Mouse (Mus musculus): ENCODE measurements around the gene Snrpa. TPM values are rescaled to one million over a fixed set of nuclear protein-coding genes. Genes with fewer than 3 reads are reported as not detected.

Snrpa gene
- polyA plus RNA-seq, 1 experiment from 2014 or later, result 396 TPM

GRCm38 (mm10) chr7:27231693-27232331, 35.7 kb upstream of the Snrpa start:
- Histone ChIP-seq H3K36me3 (ENCODE audit: control insufficient read depth, insufficient read depth, low read length) (no peaks in the 10 kb centered on the region), H3K27me3 (ENCODE audit: control insufficient read depth, insufficient read depth, low read length) (no peaks in the 10 kb centered on the region), H3K27ac (replicated peaks; ENCODE audit: low read depth, low read length) (no peak overlapping the region), H3K9ac (ENCODE audit: low read length) (no peak overlapping the region), H3K4me2 (ENCODE audit: low read depth, severe bottlenecking) (no peak overlapping the region), H3K9me3 (ENCODE audit: control insufficient read depth, low read length) (no peaks in the 10 kb centered on the region), H3K4me3 (ENCODE audit: low read depth, low read length) (no peak overlapping the region), H3K4me1 (ENCODE audit: control insufficient read depth, insufficient read depth, low read length) (peaks cover 13% of the 10 kb centered on the region)
- ATAC-seq (ENCODE audit: insufficient number of reproducible peaks, low FRiP score, low TSS enrichment, low read depth) (no peak), DNase-seq (ENCODE audit: low spot score) (no peak)
- 77% methylated on average over 7 of the region's 7 CpGs for WGBS

- H3K4me1 ChIP-seq (ENCODE audit: control insufficient read depth, insufficient read depth, low read length), result peaks cover 19% of the 10 kb centered on the region
These were observed 34.7 kb upstream of the Snrpa start for GRCm38 (mm10) chr7:27230781-27231180.

GRCm38 (mm10) chr7:27228865-27229264, 32.8 kb upstream of the Snrpa start:
- no peaks in the 10 kb centered on the region for H3K27me3 ChIP-seq (ENCODE audit: control insufficient read depth, insufficient read depth, low read length)
- H3K27ac ChIP-seq (replicated peaks; ENCODE audit: low read depth, low read length), result peak overlapping the region; percentile 48
- peaks cover 20% of the 10 kb centered on the region for H3K4me1 ChIP-seq (ENCODE audit: control insufficient read depth, insufficient read depth, low read length)
- peak overlapping the region; percentile 78 for H3K9ac ChIP-seq (ENCODE audit: low read length)
- DNase-seq (ENCODE audit: low spot score), result no peak
- ATAC-seq (ENCODE audit: insufficient number of reproducible peaks, low FRiP score, low TSS enrichment, low read depth), result no peak
- WGBS, result 18% methylated on average over 6 of the region's 6 CpGs
- peak overlapping the region; percentile 80 for H3K4me2 ChIP-seq (ENCODE audit: low read depth, severe bottlenecking)
- H3K4me3 ChIP-seq (ENCODE audit: low read depth, low read length), result peak overlapping the region; percentile 83
- no peaks in the 10 kb centered on the region for H3K9me3 ChIP-seq (ENCODE audit: control insufficient read depth, low read length)
- no peaks in the 10 kb centered on the region for H3K36me3 ChIP-seq (ENCODE audit: control insufficient read depth, insufficient read depth, low read length)

More at GRCm38 (mm10) chr7:27230781-27231180, 34.7 kb upstream of the Snrpa start:
- no peaks in the 10 kb centered on the region for H3K36me3 ChIP-seq (ENCODE audit: control insufficient read depth, insufficient read depth, low read length)
- ATAC-seq (ENCODE audit: insufficient number of reproducible peaks, low FRiP score, low TSS enrichment, low read depth) (no peak), DNase-seq (ENCODE audit: low spot score) (no peak)
- H3K27me3 ChIP-seq (ENCODE audit: control insufficient read depth, insufficient read depth, low read length), result no peaks in the 10 kb centered on the region
- no peak overlapping the region for H3K27ac ChIP-seq (replicated peaks; ENCODE audit: low read depth, low read length)
- 78% methylated on average over 4 of the region's 4 CpGs for WGBS
- H3K4me3 ChIP-seq (ENCODE audit: low read depth, low read length), result no peak overlapping the region
- H3K9me3 ChIP-seq (ENCODE audit: control insufficient read depth, low read length), result no peaks in the 10 kb centered on the region
- H3K9ac ChIP-seq (ENCODE audit: low read length), result no peak overlapping the region
- H3K4me2 ChIP-seq (ENCODE audit: low read depth, severe bottlenecking), result no peak overlapping the region

GRCm38 (mm10) chr7:27228281-27228821, 32.3 kb upstream of the Snrpa start, which contains the start of gene Itpkc:
Itpkc (minus strand) TSS chr7:27228661.
- peak; percentile 97 for DNase-seq (ENCODE audit: low spot score)
- H3K36me3 ChIP-seq (ENCODE audit: control insufficient read depth, insufficient read depth, low read length), result no peaks in the 10 kb centered on the region
- no peaks in the 10 kb centered on the region for H3K27me3 ChIP-seq (ENCODE audit: control insufficient read depth, insufficient read depth, low read length)
- WGBS, result under 1% methylated on average over 49 of the region's 49 CpGs
- peak; percentile 77 for ATAC-seq (ENCODE audit: insufficient number of reproducible peaks, low FRiP score, low TSS enrichment, low read depth)
- peak within 1 kb of the TSS; percentile 83 for H3K4me3 ChIP-seq (ENCODE audit: low read depth, low read length)
- H3K4me2 ChIP-seq (ENCODE audit: low read depth, severe bottlenecking), result peak within 1 kb of the TSS; percentile 80
- H3K27ac ChIP-seq (replicated peaks; ENCODE audit: low read depth, low read length), result peak within 1 kb of the TSS; percentile 48
- peak within 1 kb of the TSS; percentile 78 for H3K9ac ChIP-seq (ENCODE audit: low read length)
- H3K9me3 ChIP-seq (ENCODE audit: control insufficient read depth, low read length), result no peaks in the 10 kb centered on the region
- peaks cover 20% of the 10 kb centered on the region for H3K4me1 ChIP-seq (ENCODE audit: control insufficient read depth, insufficient read depth, low read length)

GRCm38 (mm10) chr7:27227676-27228075, 31.6 kb upstream of the Snrpa start:
- H3K4me1 ChIP-seq (ENCODE audit: control insufficient read depth, insufficient read depth, low read length), result peaks cover 20% of the 10 kb centered on the region
- peak overlapping the region; percentile 83 for H3K4me3 ChIP-seq (ENCODE audit: low read depth, low read length)
- peak overlapping the region; percentile 78 for H3K9ac ChIP-seq (ENCODE audit: low read length)
- H3K27ac ChIP-seq (replicated peaks; ENCODE audit: low read depth, low read length), result peak overlapping the region; percentile 48; the same call in 1 of the 2 replicates
- H3K4me2 ChIP-seq (ENCODE audit: low read depth, severe bottlenecking), result peak overlapping the region; percentile 80
- H3K9me3 ChIP-seq (ENCODE audit: control insufficient read depth, low read length), result no peaks in the 10 kb centered on the region
- DNase-seq (ENCODE audit: low spot score), result no peak
- H3K36me3 ChIP-seq (ENCODE audit: control insufficient read depth, insufficient read depth, low read length), result no peaks in the 10 kb centered on the region
- H3K27me3 ChIP-seq (ENCODE audit: control insufficient read depth, insufficient read depth, low read length), result no peaks in the 10 kb centered on the region
- WGBS, result 8% methylated on average over 10 of the region's 10 CpGs
- no peak for ATAC-seq (ENCODE audit: insufficient number of reproducible peaks, low FRiP score, low TSS enrichment, low read depth)

- Histone ChIP-seq H3K4me2 (ENCODE audit: low read depth, severe bottlenecking) (peak overlapping the region; percentile 80), H3K9ac (ENCODE audit: low read length) (peak overlapping the region; percentile 48; the same call in 1 of the 2 replicates), H3K4me1 (ENCODE audit: control insufficient read depth, insufficient read depth, low read length) (peaks cover 20% of the 10 kb centered on the region), H3K36me3 (ENCODE audit: control insufficient read depth, insufficient read depth, low read length) (no peaks in the 10 kb centered on the region), H3K9me3 (ENCODE audit: control insufficient read depth, low read length) (no peaks in the 10 kb centered on the region), H3K27ac (replicated peaks; ENCODE audit: low read depth, low read length) (no peak overlapping the region), H3K27me3 (ENCODE audit: control insufficient read depth, insufficient read depth, low read length) (no peaks in the 10 kb centered on the region), H3K4me3 (ENCODE audit: low read depth, low read length) (peak overlapping the region; percentile 83)
- ATAC-seq (ENCODE audit: insufficient number of reproducible peaks, low FRiP score, low TSS enrichment, low read depth) (no peak), DNase-seq (ENCODE audit: low spot score) (no peak)
- WGBS, result 33% methylated on average over 9 of the region's 9 CpGs
These were observed 31.2 kb upstream of the Snrpa start for GRCm38 (mm10) chr7:27227276-27227675.

- H3K27me3 ChIP-seq (ENCODE audit: control insufficient read depth, insufficient read depth, low read length), result no peaks in the 10 kb centered on the region
These were observed 29.0 kb upstream of the Snrpa start for GRCm38 (mm10) chr7:27224877-27225575.

GRCm38 (mm10) chr7:27222538-27222937, 26.5 kb upstream of the Snrpa start:
- no peaks in the 10 kb centered on the region for H3K27me3 ChIP-seq (ENCODE audit: control insufficient read depth, insufficient read depth, low read length)
- no peak overlapping the region for H3K4me3 ChIP-seq (ENCODE audit: low read depth, low read length)
- no peak overlapping the region for H3K9ac ChIP-seq (ENCODE audit: low read length)
- H3K27ac ChIP-seq (replicated peaks; ENCODE audit: low read depth, low read length), result no peak overlapping the region
- H3K36me3 ChIP-seq (ENCODE audit: control insufficient read depth, insufficient read depth, low read length), result no peaks in the 10 kb centered on the region
- H3K9me3 ChIP-seq (ENCODE audit: control insufficient read depth, low read length), result no peaks in the 10 kb centered on the region
- 78% methylated on average over 1 of the region's 1 CpGs for WGBS
- H3K4me2 ChIP-seq (ENCODE audit: low read depth, severe bottlenecking), result no peak overlapping the region
- ATAC-seq (ENCODE audit: insufficient number of reproducible peaks, low FRiP score, low TSS enrichment, low read depth), result no peak
- H3K4me1 ChIP-seq (ENCODE audit: control insufficient read depth, insufficient read depth, low read length), result peaks cover 16% of the 10 kb centered on the region
- no peak for DNase-seq (ENCODE audit: low spot score)

More at GRCm38 (mm10) chr7:27224877-27225575, 29.0 kb upstream of the Snrpa start:
- no peak overlapping the region for H3K27ac ChIP-seq (replicated peaks; ENCODE audit: low read depth, low read length)
- H3K4me1 ChIP-seq (ENCODE audit: control insufficient read depth, insufficient read depth, low read length), result peaks cover 20% of the 10 kb centered on the region
- no peak overlapping the region; the same call in 1 of the 2 replicates for H3K4me2 ChIP-seq (ENCODE audit: low read depth, severe bottlenecking)
- no peaks in the 10 kb centered on the region for H3K36me3 ChIP-seq (ENCODE audit: control insufficient read depth, insufficient read depth, low read length)
- no peak for ATAC-seq (ENCODE audit: insufficient number of reproducible peaks, low FRiP score, low TSS enrichment, low read depth)
- no peak overlapping the region for H3K4me3 ChIP-seq (ENCODE audit: low read depth, low read length)
- peak; percentile 24 for DNase-seq (ENCODE audit: low spot score)
- peak overlapping the region; percentile 28; the same call in 1 of the 2 replicates for H3K9ac ChIP-seq (ENCODE audit: low read length)
- 75% methylated on average over 11 of the region's 11 CpGs for WGBS
- H3K9me3 ChIP-seq (ENCODE audit: control insufficient read depth, low read length), result no peaks in the 10 kb centered on the region

Data from limb, embryonic 11.5 days (tissue).